Mouse (Mus musculus): ENCODE measurements around the gene Dtl. TPM values are rescaled to one million over a fixed set of nuclear protein-coding genes. Genes with fewer than 3 reads are reported as not detected.

Gene Dtl
- polyA plus RNA-seq, 1 experiment: 2.3 TPM

DNA sequence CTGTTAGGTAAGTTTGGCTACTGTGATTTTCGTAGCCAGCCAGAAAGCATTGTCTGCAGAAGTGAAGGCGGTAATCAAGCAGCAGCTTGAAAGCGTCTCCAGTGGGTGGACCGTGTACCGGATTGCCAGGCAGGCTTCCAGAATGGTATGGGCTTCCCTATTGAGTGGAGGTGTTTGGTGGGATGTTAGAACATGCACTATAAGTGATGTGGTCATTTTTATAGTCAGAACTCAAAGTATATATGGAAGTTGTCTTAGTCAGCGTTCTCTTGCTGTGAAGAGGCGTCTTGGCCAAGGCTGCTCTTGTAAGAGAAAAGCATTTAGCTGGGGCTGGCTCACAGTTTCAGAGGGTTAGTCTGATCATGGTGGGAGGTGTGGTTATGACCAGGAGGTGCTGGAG lies 35.0 kb upstream of the Dtl start:
- no peaks in the 10 kb centered on the region for H3K27me3 ChIP-seq (replicated peaks)
- H3K9me3 ChIP-seq: no peaks in the 10 kb centered on the region
- H3K4me3 ChIP-seq (replicated peaks): no peak overlapping the region
- H3K36me3 ChIP-seq (replicated peaks; ENCODE audit: low read length): peaks cover 98% of the 10 kb centered on the region
- TF ChIP-seq FLI1 (IDR thresholded peaks at IDR 0.05; ENCODE audit: low read length) (no peak), GATA1 (IDR thresholded peaks at IDR 0.05; ENCODE audit: borderline replicate concordance, low read length) (no peak)
- H3K4me1 ChIP-seq: peaks cover 4% of the 10 kb centered on the region; the same call in 1 of the 2 replicates

DNA sequence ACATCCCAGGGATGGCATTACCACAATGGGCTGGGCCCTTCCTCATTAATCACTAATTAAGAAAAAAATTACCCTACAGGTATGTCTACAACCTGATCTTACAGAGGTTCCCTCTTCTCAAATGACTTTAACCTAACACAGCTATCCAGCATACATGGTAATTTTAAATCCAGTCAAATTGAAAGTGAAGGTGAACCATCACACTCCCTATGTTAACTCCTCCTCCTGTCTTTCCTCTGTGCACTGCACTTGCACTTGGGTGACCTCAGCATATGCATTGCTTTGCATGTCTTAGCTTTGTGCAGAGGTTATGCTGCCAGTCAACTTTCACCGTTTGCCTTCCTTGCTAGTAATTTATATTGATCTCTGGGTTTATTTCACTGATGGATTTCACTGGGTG lies 34.2 kb upstream of the Dtl start:
- peaks cover 4% of the 10 kb centered on the region; the same call in 1 of the 2 replicates for H3K4me1 ChIP-seq
- no peaks in the 10 kb centered on the region for H3K9me3 ChIP-seq
- TF ChIP-seq FLI1 (IDR thresholded peaks at IDR 0.05; ENCODE audit: low read length) (no peak), GATA1 (IDR thresholded peaks at IDR 0.05; ENCODE audit: borderline replicate concordance, low read length) (no peak)
- peaks cover 98% of the 10 kb centered on the region for H3K36me3 ChIP-seq (replicated peaks; ENCODE audit: low read length)
- H3K27me3 ChIP-seq (replicated peaks): no peaks in the 10 kb centered on the region
- no peak overlapping the region for H3K4me3 ChIP-seq (replicated peaks)

DNA sequence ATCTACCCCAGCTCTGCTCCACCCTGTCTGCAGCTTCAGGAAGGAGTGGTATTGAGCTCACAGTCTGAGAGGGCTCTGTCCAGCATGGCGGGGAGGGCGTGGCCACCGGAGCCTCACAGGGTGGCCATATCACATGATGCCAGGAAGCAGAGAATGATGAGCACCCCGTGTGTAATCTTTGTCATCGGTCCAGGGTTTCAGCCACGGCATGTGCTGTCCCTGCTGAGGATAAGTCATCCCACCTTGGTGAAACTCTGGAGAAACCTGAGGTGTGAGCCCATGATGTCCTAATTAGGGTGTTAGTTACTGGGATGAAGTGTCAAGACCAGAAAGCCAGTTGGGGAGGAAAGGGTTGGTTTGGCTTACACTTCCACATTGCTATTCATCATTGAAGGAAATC lies 33.7 kb upstream of the Dtl start:
- H3K36me3 ChIP-seq (replicated peaks; ENCODE audit: low read length): peaks cover 97% of the 10 kb centered on the region
- H3K9me3 ChIP-seq: no peaks in the 10 kb centered on the region
- H3K27me3 ChIP-seq (replicated peaks): no peaks in the 10 kb centered on the region
- no peak overlapping the region for H3K4me3 ChIP-seq (replicated peaks)
- H3K4me1 ChIP-seq: peaks cover 4% of the 10 kb centered on the region; the same call in 1 of the 2 replicates
- no peak for TF ChIP-seq GATA1 (IDR thresholded peaks at IDR 0.05; ENCODE audit: borderline replicate concordance, low read length)

DNA sequence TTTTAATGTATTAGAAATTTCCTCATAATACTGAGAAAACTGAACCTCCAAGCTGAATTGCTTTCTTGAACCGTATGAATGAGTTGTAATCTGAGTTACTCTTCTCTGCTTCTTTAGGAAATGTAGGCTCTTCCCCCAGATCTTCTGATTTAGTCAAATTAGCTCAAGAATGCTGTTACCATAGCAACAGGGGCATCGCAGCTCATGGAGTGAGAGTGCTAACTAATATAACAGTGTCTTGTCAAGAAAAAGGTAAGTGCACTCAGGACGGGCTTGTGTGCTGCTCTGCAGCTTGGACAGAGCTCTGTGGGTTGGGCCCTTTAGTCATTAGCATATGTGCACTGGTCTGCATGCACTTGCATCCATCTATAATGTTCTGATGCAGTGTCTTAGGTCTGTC lies 29.3 kb upstream of the Dtl start:
- no peaks in the 10 kb centered on the region for H3K27me3 ChIP-seq (replicated peaks)
- peaks cover 7% of the 10 kb centered on the region for H3K4me1 ChIP-seq
- TF ChIP-seq FLI1 (IDR thresholded peaks at IDR 0.05; ENCODE audit: low read length): no peak
- TF ChIP-seq GATA1 (IDR thresholded peaks at IDR 0.05; ENCODE audit: borderline replicate concordance, low read length): no peak
- no peaks in the 10 kb centered on the region for H3K9me3 ChIP-seq
- H3K36me3 ChIP-seq (replicated peaks; ENCODE audit: low read length): peaks cover 86% of the 10 kb centered on the region
- no peak overlapping the region for H3K4me3 ChIP-seq (replicated peaks)

DNA sequence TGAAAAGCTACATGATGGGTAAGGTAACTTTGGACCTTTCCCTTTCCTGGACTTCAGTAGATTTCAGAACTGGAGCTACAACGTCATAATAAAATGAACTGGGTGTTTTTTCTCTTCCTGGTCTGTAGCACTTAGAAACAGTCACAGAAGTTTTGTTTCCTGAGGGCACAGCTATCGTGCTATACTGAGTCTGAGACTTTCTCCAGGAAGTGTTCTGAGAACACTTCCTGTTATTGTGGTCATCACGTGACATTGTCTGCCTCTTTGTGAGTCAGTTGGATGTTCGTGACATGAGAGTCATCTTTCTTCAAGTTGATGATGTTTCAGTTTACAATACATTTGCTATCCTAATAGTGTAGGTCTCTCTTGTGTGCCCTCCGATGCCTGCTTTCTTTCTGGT lies 23.9 kb upstream of the Dtl start:
- H3K36me3 ChIP-seq (replicated peaks; ENCODE audit: low read length): peaks cover 77% of the 10 kb centered on the region
- TF ChIP-seq GATA1 (IDR thresholded peaks at IDR 0.05; ENCODE audit: borderline replicate concordance, low read length) (no peak), FLI1 (IDR thresholded peaks at IDR 0.05; ENCODE audit: low read length) (no peak)
- H3K4me3 ChIP-seq (replicated peaks): peak overlapping the region; percentile 60
- no peaks in the 10 kb centered on the region for H3K9me3 ChIP-seq
- H3K4me1 ChIP-seq: peaks cover 25% of the 10 kb centered on the region
- H3K27me3 ChIP-seq (replicated peaks): no peaks in the 10 kb centered on the region

DNA sequence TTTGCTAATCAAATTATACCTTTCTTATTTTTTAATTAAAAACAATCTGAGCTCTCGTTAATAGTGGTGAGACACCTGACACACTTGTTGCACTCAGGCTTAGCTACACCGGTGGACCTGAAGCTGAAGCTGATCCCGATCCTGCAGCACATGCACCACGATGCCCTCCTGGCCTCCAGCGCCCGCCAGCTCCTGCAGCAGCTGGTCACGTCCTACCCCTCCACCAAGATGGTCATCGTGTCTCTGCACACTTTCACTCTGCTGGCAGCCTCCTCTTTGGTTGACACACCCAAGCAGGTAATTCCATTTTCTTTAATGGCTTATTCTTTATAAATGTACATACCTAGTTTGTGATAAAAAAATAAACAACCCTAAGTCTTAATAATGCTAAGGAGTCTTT lies 20.7 kb upstream of the Dtl start:
- Histone ChIP-seq H3K27me3 (replicated peaks) (no peaks in the 10 kb centered on the region), H3K36me3 (replicated peaks; ENCODE audit: low read length) (peaks cover 76% of the 10 kb centered on the region), H3K4me3 (replicated peaks) (peak overlapping the region; percentile 50), H3K9me3 (no peaks in the 10 kb centered on the region), H3K4me1 (peaks cover 38% of the 10 kb centered on the region)
- no peak for TF ChIP-seq GATA1 (IDR thresholded peaks at IDR 0.05; ENCODE audit: borderline replicate concordance, low read length)
- no peak for TF ChIP-seq FLI1 (IDR thresholded peaks at IDR 0.05; ENCODE audit: low read length)

DNA sequence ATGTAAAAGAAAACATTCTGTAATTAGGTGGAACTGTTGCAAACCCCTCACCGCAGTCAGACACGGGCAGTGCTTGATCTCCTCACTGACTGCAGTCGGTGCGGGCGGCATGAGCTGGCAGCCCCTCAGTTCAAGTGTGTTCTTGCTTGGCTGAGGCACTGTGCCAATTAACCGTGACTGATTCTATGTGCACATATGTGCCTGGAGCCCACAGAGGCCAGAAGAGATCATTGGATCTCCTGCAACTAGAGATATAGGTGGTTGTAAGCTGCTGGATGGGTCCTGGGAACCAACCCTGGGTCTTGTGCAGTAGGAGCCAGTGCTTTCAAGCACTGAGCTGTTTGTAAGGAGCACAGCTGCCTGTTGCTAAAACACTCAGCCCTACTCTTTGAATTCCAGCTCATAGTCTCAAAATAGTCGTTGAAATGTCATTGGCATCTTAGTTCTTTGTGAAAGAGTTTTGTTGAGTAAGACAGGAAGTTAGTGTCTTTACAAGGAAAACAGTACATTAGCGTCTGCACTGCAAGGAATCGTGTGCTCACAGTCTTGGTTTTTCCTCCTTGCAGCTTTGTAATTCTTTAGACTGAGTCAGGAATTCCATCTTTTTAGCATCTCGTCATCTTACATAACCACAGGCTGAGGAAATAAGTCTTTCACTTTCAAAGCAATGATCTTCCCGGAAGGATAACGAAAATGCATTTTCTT lies 16.8 kb upstream of the Dtl start:
- Histone ChIP-seq H3K4me1 (peaks cover 18% of the 10 kb centered on the region), H3K36me3 (replicated peaks; ENCODE audit: low read length) (peaks cover 86% of the 10 kb centered on the region), H3K4me3 (replicated peaks) (peak overlapping the region; percentile 33), H3K9me3 (no peaks in the 10 kb centered on the region), H3K27me3 (replicated peaks) (no peaks in the 10 kb centered on the region)
- TF ChIP-seq GATA1 (IDR thresholded peaks at IDR 0.05; ENCODE audit: borderline replicate concordance, low read length) (no peak), FLI1 (IDR thresholded peaks at IDR 0.05; ENCODE audit: low read length) (no peak)

DNA sequence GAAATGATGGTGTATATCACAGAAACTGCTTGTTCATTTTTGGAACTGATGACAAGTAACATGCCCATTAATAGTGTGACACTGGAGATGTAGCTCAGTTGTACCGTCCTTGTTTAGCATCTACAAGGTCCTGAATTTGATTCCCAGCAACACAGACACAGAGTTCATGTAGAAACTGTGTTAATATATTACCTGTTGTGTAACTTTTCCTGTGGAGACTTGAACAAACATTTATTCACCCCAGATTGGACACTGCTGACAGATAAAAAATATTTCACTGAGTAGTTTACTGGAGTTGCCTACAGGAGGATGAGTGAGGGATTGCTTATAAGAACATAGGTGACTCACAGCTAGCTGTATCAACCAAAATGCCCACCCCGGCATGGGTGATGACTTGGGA lies 13.4 kb upstream of the Dtl start:
- peaks cover 75% of the 10 kb centered on the region for H3K36me3 ChIP-seq (replicated peaks; ENCODE audit: low read length)
- no peak for TF ChIP-seq GATA1 (IDR thresholded peaks at IDR 0.05; ENCODE audit: borderline replicate concordance, low read length)
- TF ChIP-seq FLI1 (IDR thresholded peaks at IDR 0.05; ENCODE audit: low read length): no peak
- H3K4me1 ChIP-seq: peaks cover 18% of the 10 kb centered on the region
- no peaks in the 10 kb centered on the region for H3K9me3 ChIP-seq
- H3K4me3 ChIP-seq (replicated peaks): no peak overlapping the region
- H3K27me3 ChIP-seq (replicated peaks): no peaks in the 10 kb centered on the region

DNA sequence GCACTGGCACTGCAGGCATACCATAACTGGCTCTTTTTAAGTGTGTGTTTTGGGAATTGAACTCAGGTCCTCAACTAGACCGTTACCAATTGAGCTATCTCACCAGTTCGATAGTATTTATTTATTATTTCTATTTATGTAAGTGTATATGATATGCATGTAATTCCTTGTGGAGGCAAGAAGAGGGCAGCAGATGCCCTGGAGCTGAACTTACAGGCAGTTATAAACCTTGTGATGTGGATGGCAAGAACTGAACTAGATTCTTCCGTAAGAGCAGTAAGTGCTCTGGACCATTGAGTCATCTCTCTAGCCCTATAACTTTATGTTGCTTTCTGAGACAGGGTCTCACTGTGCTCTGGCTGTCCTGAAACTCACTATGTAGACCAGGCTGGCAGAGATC lies 11.7 kb upstream of the Dtl start:
- peaks cover 77% of the 10 kb centered on the region for H3K36me3 ChIP-seq (replicated peaks; ENCODE audit: low read length)
- no peaks in the 10 kb centered on the region for H3K9me3 ChIP-seq
- no peak for TF ChIP-seq GATA1 (IDR thresholded peaks at IDR 0.05; ENCODE audit: borderline replicate concordance, low read length)
- TF ChIP-seq FLI1 (IDR thresholded peaks at IDR 0.05; ENCODE audit: low read length): no peak
- H3K27me3 ChIP-seq (replicated peaks): no peaks in the 10 kb centered on the region
- no peak overlapping the region for H3K4me3 ChIP-seq (replicated peaks)
- peaks cover 8% of the 10 kb centered on the region for H3K4me1 ChIP-seq

DNA sequence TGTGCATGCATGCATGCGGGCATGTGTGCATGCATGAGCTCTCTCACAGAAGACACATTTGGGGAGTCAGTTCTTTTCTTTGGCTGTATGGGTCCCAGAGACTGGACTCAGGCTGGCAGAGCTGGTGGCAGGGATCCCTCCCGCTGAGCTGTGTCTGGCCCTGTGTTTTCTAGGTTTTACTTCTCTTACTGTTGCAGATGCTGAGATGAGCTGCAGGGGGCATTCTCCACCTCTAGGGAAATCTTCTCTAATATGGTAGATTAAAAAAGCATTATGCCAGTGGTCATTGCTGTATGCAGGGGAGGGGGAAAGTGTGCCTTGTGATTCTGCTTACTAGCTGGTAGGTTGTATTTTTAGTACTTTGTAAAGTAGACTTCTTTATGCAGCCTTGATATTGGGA lies 10.4 kb upstream of the Dtl start:
- no peaks in the 10 kb centered on the region for H3K27me3 ChIP-seq (replicated peaks)
- H3K9me3 ChIP-seq: no peaks in the 10 kb centered on the region
- peaks cover 72% of the 10 kb centered on the region for H3K36me3 ChIP-seq (replicated peaks; ENCODE audit: low read length)
- TF ChIP-seq FLI1 (IDR thresholded peaks at IDR 0.05; ENCODE audit: low read length) (no peak), GATA1 (IDR thresholded peaks at IDR 0.05; ENCODE audit: borderline replicate concordance, low read length) (no peak)
- H3K4me3 ChIP-seq (replicated peaks): no peak overlapping the region
- peaks cover 8% of the 10 kb centered on the region for H3K4me1 ChIP-seq

Measured in megakaryocyte, embryonic 14.5 days (primary cell).